Mouse (Mus musculus) right cerebral cortex, postnatal 14 days (tissue): ENCODE results near the gene Svop.
A peak's percentile ranks its signal among the peaks of the same experiment; 100 is the strongest.

ENCODE experiments used
- DNase-seq: peaks from one replicate; pipeline ENCODE4 v3.0.0; 2022

The Svop gene

DNA sequence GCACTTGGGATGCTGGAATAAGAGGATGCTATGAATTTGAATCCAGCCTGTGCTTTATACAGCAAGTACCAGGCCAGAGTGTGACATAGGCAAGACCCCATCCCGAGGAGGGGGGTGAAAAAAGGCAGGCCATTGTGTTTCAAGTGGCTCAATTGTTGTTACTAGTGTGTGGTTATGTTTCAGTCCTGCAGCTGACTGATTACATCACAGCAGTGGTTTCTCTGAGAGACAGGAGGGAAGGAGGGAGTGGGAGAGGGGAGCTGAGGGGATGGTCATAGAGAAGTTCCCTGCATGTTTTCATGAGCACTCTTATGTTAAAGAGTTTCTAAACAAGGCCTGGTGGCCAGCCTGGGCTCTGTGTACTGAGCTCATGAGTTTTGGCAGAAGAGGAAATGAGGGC lies 11.4 kb upstream of the Svop start:
- no peak for DNase-seq

DNA sequence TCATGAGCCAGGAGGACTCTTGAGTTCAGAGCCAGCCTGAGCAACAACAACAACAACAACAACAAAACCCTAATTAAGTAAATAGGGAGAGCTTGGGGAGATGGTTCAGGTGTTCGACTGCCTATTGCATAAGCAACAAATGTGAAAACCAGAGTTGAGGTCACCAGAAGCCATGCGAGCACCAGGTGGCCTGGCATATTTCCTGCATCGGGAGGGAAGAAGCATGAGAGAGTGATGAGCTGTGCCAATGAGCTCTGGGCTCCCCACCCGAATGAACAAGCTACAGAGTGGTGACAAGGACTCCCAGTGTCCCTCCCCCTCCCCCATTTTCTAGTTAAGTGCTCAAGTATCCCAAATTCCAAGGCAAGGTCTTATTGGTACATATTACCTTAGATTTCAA lies 10.5 kb upstream of the Svop start:
- DNase-seq, result no peak

- DNase-seq, result no peak
These were observed 9.2 kb upstream of the Svop start for GRCm38 (mm10) chr5:114100390-114101099.

DNA sequence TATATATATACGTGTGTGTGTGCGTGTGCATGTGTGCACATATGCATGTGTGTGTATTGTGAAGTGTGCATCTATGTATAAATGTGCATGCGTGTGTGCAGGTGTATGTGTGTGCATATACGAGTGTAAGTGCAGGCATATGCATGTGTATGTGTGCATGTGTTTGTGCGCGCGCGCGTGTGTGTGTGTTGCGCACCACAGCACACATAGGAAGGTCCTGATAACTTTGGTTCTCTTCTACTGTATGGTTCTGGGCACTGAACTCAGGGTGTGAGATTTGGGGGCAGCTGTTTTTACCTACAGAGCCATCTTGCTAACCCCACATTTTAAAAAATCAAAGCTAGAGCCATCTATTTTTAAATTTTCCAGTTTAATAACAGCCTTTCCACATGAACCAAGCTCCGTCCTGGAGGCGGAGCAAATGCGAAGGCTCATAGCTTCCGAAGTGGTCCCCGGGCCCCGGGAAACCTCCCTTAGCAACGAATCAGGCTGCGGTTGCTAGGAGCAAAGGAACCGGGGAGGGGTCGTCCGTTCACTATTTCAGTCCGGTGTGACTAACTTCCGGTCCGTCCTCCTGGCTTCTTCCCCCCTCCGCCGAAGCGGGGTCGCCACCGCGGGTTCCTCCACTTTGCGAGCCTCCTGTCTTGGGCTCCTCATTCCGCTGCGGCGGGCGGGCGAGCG lies 8.5 kb upstream of the Svop start:
- DNase-seq, result peak; percentile 92

DNA sequence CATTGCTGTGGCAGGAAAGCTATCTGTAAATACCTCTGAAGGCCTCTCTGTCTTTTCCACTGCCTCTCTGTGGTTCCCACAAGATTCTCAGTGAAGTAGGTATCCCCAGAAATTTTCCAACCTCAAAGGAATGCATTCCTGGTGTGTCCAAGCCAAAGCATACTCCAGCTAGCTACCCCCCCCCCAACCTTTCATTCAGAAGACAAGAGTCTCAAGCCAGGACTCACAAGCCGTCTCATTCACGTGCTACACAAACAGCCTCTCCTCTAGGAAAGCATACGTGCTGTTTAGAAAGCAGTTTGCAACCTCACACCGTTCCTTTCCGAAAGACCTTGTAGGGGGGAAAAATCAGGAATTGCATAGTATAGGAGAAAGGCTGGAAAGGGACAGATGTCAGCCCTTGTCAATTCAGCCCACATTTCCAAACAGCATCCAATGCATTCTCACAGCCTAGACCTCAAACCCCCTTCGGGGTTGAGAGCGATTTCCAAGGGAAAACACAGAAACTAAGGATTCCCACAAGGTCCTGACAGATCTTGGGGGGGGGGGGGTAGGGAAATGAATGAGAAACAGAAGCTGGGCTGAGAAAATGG lies 853 bp downstream of the Svop start:
- no peak for DNase-seq

- DNase-seq, result peak; percentile 26
These were observed 3.4 kb downstream of the Svop start for GRCm38 (mm10) chr5:114087875-114088480.

DNA sequence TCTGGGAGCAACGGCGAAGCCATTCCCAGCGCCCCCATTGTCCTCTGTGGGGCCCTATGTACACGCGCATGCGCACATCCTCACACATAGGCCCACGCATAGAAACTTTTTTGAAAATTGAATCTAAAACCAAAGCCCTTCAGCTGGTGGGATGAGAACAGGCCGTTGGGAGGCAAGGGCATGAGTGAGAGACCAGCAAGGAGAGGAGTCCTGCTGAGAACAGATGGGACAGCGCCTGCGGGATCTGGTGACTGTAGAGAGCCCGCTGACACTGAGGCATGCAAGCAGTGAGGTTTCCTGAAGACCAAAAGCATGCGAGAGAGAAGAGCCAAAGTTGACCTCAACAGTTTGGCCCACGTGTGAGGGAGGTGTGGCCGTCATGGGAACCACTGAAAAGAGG lies 5.9 kb downstream of the Svop start:
- no peak for DNase-seq

- no peak for DNase-seq
These were observed 14.4 kb downstream of the Svop start for GRCm38 (mm10) chr5:114077009-114077408.

DNA sequence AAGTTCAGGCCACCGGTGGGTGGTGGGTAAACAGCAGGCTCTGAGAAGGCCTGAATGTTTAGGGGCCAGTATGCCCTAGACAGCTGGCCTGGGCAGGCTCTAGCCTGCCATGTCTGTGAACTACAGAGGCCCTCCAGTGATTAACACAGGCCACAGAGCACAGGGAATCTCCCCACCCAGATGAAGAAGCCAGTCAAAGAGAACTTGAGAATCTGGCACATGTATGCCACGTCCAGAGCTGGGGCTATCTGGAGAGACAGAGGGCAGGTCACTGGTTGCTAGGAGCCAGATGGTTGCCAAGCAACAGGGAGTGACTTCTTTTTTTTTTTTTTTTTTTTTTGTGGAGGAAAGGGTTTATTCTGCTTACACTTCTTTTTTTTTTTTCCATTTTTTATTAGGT lies 19.1 kb downstream of the Svop start:
- DNase-seq, result no peak

GRCm38 (mm10) chr5:114070858-114071257 lies 20.5 kb downstream of the Svop start:
- DNase-seq, result no peak

DNA sequence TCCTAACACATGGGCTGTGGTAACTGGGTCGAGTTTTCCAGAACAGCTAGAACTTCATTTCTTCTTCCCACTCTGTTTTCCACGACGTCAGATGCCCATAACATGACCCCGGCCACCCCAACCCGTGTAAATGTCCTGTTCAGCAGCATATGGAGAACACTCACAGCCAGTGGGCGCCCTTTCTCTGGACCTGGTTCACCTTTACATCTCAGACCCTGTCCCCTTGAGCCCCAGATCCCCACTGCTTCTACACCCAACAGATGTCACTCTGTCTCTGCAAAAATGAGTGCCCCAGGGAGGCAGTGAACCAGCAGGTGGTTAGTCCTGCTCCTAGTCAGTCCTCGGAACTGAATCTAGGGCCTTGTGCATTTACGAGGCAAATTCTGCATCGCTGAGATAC lies 23.4 kb downstream of the Svop start:
- no peak for DNase-seq

GRCm38 (mm10) chr5:114067543-114067942 lies 23.8 kb downstream of the Svop start:
- no peak for DNase-seq

DNA sequence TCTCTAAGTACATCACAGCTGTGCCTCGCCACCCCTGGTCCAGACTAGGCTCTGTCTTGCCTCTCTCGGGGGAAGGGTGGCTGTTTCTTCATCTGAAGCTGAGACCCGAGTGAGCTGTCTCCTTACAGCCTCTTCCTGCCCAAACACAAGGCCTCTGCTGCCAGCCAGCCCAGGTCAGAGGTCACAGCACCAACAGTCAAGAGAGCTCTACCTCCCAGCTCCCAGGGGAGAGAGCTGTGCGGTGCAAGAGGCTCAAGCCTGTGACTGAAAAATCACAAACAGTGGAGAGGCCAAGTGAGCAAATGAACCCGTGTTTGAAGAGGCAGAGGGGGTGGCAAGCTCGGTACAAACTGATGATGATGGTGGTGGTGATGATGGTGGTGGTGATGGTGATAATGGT lies 24.8 kb downstream of the Svop start:
- DNase-seq, result no peak

GRCm38 (mm10) chr5:114065161-114065560 lies 26.2 kb downstream of the Svop start, which contains the start of gene Usp30:
TSS of gene Usp30 (plus strand) at chr5:114065461.
- DNase-seq, result no peak

DNA sequence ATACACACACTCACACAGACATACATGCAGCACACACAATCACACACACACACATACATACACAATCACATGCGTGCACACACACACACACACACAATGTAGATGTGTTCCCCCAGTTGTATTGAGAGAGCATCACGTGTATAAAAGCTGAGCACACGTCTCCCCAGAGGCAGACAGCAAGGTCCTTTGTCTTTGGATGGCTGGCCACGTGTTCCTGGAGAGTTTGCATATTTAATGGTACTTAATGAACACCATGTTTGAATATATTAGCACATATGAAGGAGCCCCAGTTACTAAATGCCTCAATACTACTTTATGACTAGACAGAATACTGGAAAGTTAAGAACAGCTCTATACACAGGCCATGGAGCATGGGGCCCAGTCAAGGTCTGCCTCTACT lies 27.4 kb downstream of the Svop start:
- DNase-seq, result no peak

- DNase-seq, result no peak
These were observed 29.7 kb downstream of the Svop start for GRCm38 (mm10) chr5:114061675-114062074.

GRCm38 (mm10) chr5:114057129-114057731 lies 34.1 kb downstream of the Svop start:
- no peak for DNase-seq

GRCm38 (mm10) chr5:114052246-114052761 lies 39.1 kb downstream of the Svop start:
- DNase-seq, result peak; percentile 56

- no peak for DNase-seq
These were observed 42.5 kb downstream of the Svop start for GRCm38 (mm10) chr5:114048731-114049308.

GRCm38 (mm10) chr5:114047182-114047581 lies 44.2 kb downstream of the Svop start:
- no peak for DNase-seq

- no peak for DNase-seq
These were observed 44.8 kb downstream of the Svop start for GRCm38 (mm10) chr5:114046604-114047003.

- DNase-seq, result no peak
These were observed 45.2 kb downstream of the Svop start for GRCm38 (mm10) chr5:114046151-114046550.

DNA sequence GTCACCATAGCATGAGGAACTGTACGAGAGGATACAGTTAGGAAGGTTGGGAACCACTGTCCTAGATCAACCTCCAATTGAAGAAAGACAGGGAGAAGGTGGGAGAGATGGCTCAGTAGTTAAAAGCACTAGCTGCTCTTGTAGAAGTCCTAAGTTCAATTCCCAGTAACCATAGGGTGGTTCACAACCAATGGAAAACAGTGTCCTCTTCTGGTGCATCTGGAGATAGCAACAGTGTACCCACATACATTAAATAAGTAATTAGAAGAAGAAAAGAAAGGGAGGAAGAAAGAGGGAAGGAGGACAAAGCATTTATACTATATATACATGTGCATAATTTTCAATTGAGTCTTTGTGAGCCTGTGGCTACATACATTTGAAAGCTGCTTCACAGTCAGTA lies 46.2 kb downstream of the Svop start:
- DNase-seq, result no peak
